Mouse (Mus musculus) limb, embryonic 14.5 days (tissue): ENCODE measurements at regions not wholly inside any gene's neighbourhood (a gene's known extent, or its start where the extent isn't known, plus 50 kb on each side); places are given as distances from the start of the nearest gene placed in this dataset.

Experiments
- ATAC-seq: fragments of 200-750 bp; cut with Nextera tagmentation; 2 replicates; pipeline ENCODE4 v1.8.0; 2017; ENCODE audit warnings: low read depth, moderate number of reproducible peaks, moderate TSS enrichment; ENCODE audit not compliant: low FRiP score
- DNase-seq: peaks from one replicate; pipeline ENCODE4 v3.0.0-alpha.2; 2015; ENCODE audit warnings: low spot score
- H3K27ac ChIP-seq: fragments of 300-500 bp; sonication (generic); replicated peaks from 2 replicates; pipeline ENCODE4 v1.5.1; 2014; ENCODE audit warnings: low read depth, mild to moderate bottlenecking, low read length, moderate library complexity, mixed read lengths
- H3K27me3 ChIP-seq: fragments of 300-500 bp; sonication (generic); 2 replicates; pipeline ENCODE4 v1.6.1; 2014; ENCODE audit warnings: low read length, mixed read lengths; ENCODE audit not compliant: control insufficient read depth, insufficient read depth
- H3K36me3 ChIP-seq: fragments of 300-500 bp; sonication (generic); 2 replicates; pipeline ENCODE4 v1.6.1; 2014; ENCODE audit warnings: mild to moderate bottlenecking, low read length, moderate library complexity, mixed read lengths; ENCODE audit not compliant: control insufficient read depth, insufficient read depth
- H3K4me1 ChIP-seq: fragments of 300-500 bp; sonication (generic); 2 replicates; pipeline ENCODE4 v1.6.1; 2014; ENCODE audit warnings: antibody characterized with exemption, low read length, mixed read lengths; ENCODE audit not compliant: control insufficient read depth, insufficient read depth
- H3K4me2 ChIP-seq: fragments of 300-500 bp; sonication (generic); replicated peaks from 2 replicates; pipeline ENCODE4 v1.6.1; 2014; ENCODE audit warnings: low read depth, mild to moderate bottlenecking, low read length, moderate library complexity; ENCODE audit not compliant: severe bottlenecking
- H3K4me3 ChIP-seq: fragments of 300-500 bp; sonication (generic); replicated peaks from 2 replicates; pipeline ENCODE4 v1.5.1; 2014; ENCODE audit warnings: low read length
- H3K9ac ChIP-seq: fragments of 300-500 bp; sonication (generic); 2 replicates; pipeline ENCODE4 v1.6.1; 2014; ENCODE audit warnings: mild to moderate bottlenecking, low read depth, low read length, moderate library complexity; ENCODE audit not compliant: severe bottlenecking
- H3K9me3 ChIP-seq: fragments of 300-500 bp; sonication (generic); 2 replicates; pipeline ENCODE4 v1.6.1; 2016; ENCODE audit warnings: low read length; ENCODE audit not compliant: control insufficient read depth
- POLR2A ChIP-seq: fragments of 200-500 bp; IDR thresholded peaks from 2 replicates; pipeline ENCODE4 v1.8.0; 2012; ENCODE audit warnings: inconsistent platforms, mild to moderate bottlenecking, moderate library complexity, borderline replicate concordance; ENCODE audit not compliant: insufficient read depth, insufficient read length; ENCODE audit errors: extremely low read depth
- WGBS: fragments of 180-500 bp; shearing (Covaris S2); extraction: QIAGEN DNeasy Blood & Tissue Kit; methylation state at CpG from one replicate; pipeline ENCODE4 v1.1.7; 2014; 5-methylcytosine and 5-hydroxymethylcytosine counted together

DNA sequence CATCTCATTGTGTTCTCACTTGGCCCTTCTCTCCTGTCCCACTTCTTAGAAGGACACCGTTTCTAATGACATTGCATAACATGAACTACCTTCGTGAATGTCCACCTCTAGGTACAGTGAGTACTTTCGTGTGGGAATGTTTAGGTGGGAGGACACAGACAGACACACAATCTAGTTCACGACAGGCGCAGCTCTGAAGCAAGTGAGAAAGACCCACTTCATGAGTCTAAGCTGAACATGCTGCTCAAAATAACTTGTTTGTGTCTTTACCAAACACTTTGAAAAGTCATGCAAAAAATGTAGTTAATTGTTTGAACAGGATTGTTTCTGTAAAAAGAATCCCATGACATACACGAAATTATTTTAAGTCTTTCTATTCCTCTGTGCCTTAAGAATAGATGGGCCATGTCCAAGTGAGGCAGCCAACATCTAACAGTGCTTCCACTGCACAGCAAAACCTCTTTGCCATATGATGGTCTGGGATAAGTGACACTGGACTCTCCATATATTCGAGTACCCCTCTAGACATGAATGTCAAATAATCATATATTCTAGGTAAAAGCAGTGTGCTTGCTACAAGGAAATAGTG lies 336.2 kb downstream of the Pdcd6ip start:
- no peak overlapping the region for H3K4me2 ChIP-seq
- H3K27me3 ChIP-seq: no peaks in the 10 kb centered on the region
- no peak overlapping the region for H3K9ac ChIP-seq
- no peak overlapping the region for H3K27ac ChIP-seq
- ATAC-seq (no peak), DNase-seq (no peak)
- H3K4me1 ChIP-seq: no peaks in the 10 kb centered on the region
- no peaks in the 10 kb centered on the region for H3K9me3 ChIP-seq
- WGBS: 80% methylated on average over 7 of the region's 7 CpGs
- TF ChIP-seq POLR2A: no peak
- H3K36me3 ChIP-seq: no peaks in the 10 kb centered on the region
- no peak overlapping the region for H3K4me3 ChIP-seq

DNA sequence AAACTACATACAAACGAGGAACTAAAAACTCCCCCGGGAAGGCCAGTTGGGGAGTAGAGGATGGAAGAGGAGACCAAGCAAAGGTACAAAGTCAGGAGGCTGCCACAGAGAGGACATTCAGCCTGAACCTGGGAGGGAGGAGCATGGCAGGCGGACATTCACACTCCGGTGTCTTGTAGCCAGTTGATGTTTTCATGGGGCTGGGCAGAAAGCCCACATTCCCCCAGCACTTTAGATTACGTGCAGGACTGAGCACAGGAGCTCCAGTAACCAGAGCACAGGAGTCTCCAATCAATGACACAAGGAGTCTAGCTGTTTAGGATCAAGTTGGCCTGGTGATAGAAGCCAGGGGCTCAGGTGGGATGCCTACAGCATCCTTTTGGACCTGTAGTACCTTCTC lies 360.1 kb downstream of the Pdcd6ip start:
- no peak for TF ChIP-seq POLR2A
- H3K4me3 ChIP-seq: no peak overlapping the region
- no peaks in the 10 kb centered on the region for H3K27me3 ChIP-seq
- ATAC-seq: no peak
- DNase-seq: peak; percentile 9
- H3K27ac ChIP-seq: no peak overlapping the region
- WGBS: 64% methylated on average over 5 of the region's 5 CpGs
- no peaks in the 10 kb centered on the region for H3K36me3 ChIP-seq
- no peak overlapping the region for H3K9ac ChIP-seq
- H3K4me1 ChIP-seq: peaks cover 7% of the 10 kb centered on the region; the same call in 1 of the 2 replicates
- no peaks in the 10 kb centered on the region for H3K9me3 ChIP-seq
- H3K4me2 ChIP-seq: no peak overlapping the region

DNA sequence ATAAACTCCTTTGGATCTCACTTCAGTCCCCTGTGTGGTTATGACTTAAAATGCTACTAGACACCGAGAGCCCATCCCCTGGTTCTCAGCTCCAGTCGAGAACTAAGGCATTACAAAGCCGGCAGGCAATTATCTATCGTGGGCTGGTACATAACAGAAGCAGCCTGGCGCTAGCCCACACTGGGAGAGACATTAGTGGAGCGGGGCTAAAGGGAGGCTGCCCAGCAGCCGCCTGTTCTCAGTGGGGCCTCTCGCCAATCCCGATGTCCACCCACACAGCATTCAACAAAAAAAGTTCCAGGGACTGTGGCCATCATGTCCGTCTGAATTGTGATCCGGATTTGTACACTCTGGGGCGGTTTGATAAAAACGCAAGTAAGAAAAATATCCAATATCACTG lies 361.5 kb downstream of the Pdcd6ip start:
- Histone ChIP-seq H3K4me3 (no peak overlapping the region), H3K27me3 (no peaks in the 10 kb centered on the region), H3K9me3 (no peaks in the 10 kb centered on the region), H3K27ac (no peak overlapping the region), H3K4me1 (peaks cover 10% of the 10 kb centered on the region), H3K9ac (no peak overlapping the region), H3K4me2 (no peak overlapping the region), H3K36me3 (no peaks in the 10 kb centered on the region)
- ATAC-seq (no peak), DNase-seq (no peak)
- no peak for TF ChIP-seq POLR2A
- WGBS: 59% methylated on average over 13 of the region's 13 CpGs

DNA sequence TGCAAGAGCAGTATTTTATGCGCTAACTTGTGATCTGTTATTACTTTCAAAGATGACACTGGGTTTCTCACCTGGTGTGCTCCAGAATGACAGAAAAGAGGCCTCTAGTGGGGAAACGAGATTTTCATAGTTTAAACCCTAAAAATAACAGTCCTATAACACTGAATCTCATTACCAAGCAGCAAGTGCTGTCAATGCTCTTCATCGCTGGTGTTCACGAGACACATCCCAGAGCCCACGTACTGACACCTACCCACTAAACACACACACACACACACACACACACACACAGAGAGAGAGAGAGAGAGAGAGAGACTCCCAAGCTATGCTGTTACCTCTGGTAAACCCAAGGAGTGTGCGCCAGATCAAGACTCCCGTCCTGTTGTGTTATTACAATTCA lies 365.9 kb downstream of the Pdcd6ip start:
- WGBS: 70% methylated on average over 7 of the region's 7 CpGs
- no peak for ATAC-seq
- H3K27me3 ChIP-seq: no peaks in the 10 kb centered on the region

DNA sequence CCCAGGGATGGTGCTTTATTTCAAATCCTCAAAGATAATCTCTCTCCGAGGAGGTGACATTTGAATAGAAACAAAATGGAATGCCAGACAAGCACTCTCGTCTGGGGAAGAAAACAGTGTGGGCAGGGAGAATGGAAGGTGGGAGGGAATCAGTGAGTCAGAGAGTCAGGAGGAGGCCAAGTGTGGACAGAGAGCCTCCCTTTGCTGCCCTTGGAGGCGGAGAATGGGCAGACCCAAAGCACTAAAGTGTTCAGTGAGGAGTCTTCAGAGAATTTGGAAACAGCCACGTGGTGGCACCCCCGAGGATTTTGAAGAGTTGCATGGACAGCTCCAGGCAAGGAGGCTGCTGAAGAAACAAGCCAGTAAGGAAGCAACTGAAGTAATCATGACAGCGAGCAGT lies 367.2 kb downstream of the Pdcd6ip start:
- no peaks in the 10 kb centered on the region for H3K27me3 ChIP-seq

More for the DNA sequence above, 365.9 kb downstream of the Pdcd6ip start:
- Histone ChIP-seq H3K27ac (no peak overlapping the region), H3K36me3 (no peaks in the 10 kb centered on the region), H3K4me3 (no peak overlapping the region), H3K9ac (no peak overlapping the region), H3K9me3 (no peaks in the 10 kb centered on the region), H3K4me2 (no peak overlapping the region), H3K4me1 (peaks cover 5% of the 10 kb centered on the region; the same call in 1 of the 2 replicates)
- no peak for DNase-seq
- no peak for TF ChIP-seq POLR2A

More for the DNA sequence above, 367.2 kb downstream of the Pdcd6ip start:
- peaks cover 5% of the 10 kb centered on the region; the same call in 1 of the 2 replicates for H3K4me1 ChIP-seq
- H3K36me3 ChIP-seq: no peaks in the 10 kb centered on the region
- no peak overlapping the region for H3K4me2 ChIP-seq
- H3K27ac ChIP-seq: no peak overlapping the region
- ATAC-seq: no peak
- DNase-seq: no peak
- H3K9me3 ChIP-seq: no peaks in the 10 kb centered on the region
- H3K9ac ChIP-seq: no peak overlapping the region
- WGBS: 58% methylated on average over 6 of the region's 6 CpGs
- no peak for TF ChIP-seq POLR2A
- H3K4me3 ChIP-seq: no peak overlapping the region
